Mouse (Mus musculus) erythroblast, embryonic 14.5 days (primary cell): ENCODE measurements around the gene Setd1a.

Source experiments
- GATA1 ChIP-seq: IDR thresholded peaks from 2 replicates; pipeline ENCODE4 v1.6.1; 2012; ENCODE audit warnings: low read length, inconsistent platforms, mixed read lengths
- TAL1 ChIP-seq: IDR thresholded peaks from 3 replicates; pipeline ENCODE4 v1.6.1; 2012; ENCODE audit warnings: low read length, inconsistent platforms, mixed read lengths

DNA sequence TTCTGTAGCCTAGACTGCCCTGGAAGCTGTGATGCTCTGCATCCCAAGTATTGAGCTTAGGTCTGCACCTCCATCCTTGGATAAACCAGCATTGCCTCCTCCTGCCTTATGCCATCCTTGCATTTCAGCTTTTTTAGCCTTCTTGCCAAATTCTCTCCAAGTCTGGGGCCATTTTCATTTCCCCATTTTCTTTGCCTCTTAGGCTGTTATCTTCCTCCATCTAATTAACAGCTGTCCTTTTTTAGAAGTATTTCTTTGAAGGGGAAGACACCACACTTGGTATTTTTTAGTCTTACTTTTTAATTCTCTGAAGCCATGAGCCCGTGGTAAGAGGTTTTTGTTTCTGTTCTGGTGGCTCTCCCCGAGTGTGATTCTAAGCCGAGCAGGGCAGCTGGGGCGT, 12.8 kb upstream of the Setd1a start:
- TF ChIP-seq TAL1 (no peak), GATA1 (no peak)
